Comparison of ENCODE assay signal across 35 mouse cellular contexts in genomic region chr9:40239749-40240148, GRCm38 (mm10). TPM values are rescaled to one million over a fixed set of nuclear protein-coding genes. Genes with fewer than 3 reads are reported as not detected.
"Had no signal": no experiment of that assay in that cellular context is flagged by ENCODE, and none has a peak within 500 bp of the region (broad histone marks: within the 10 kb centered on the region; RNA-seq: fewer than 3 reads in every experiment).

No protein-coding gene starts in this region.

- H3K36me3 ChIP-seq: heart, embryonic 13.5 days; heart, embryonic 15.5 days; hindbrain, embryonic 10.5 days; hindbrain, embryonic 13.5 days; hindbrain, embryonic 15.5 days; kidney, embryonic 15.5 days; limb, embryonic 10.5 days; limb, embryonic 12.5 days; liver, embryonic 13.5 days; liver, embryonic 15.5 days had no signal

- H3K27ac ChIP-seq: gastrocnemius, adult 2 months; heart, adult 2 months; heart, embryonic 13.5 days; heart, embryonic 15.5 days; hindbrain, embryonic 10.5 days; hindbrain, embryonic 13.5 days; hindbrain, embryonic 15.5 days; hindbrain, postnatal 0 days; kidney, embryonic 15.5 days; kidney, postnatal 0 days; left cerebral cortex, adult 2 months; limb, embryonic 10.5 days; limb, embryonic 12.5 days; liver, embryonic 13.5 days; liver, embryonic 15.5 days had no signal

- ATAC-seq: hindbrain, postnatal 0 days; intestine, embryonic 16.5 days; liver, postnatal 0 days had no signal

- H3K4me3 ChIP-seq: gastrocnemius, adult 2 months; heart, adult 2 months; heart, embryonic 13.5 days; heart, embryonic 15.5 days; hindbrain, embryonic 10.5 days; hindbrain, embryonic 13.5 days; hindbrain, embryonic 15.5 days; kidney, embryonic 15.5 days; left cerebral cortex, adult 2 months; limb, embryonic 10.5 days; limb, embryonic 12.5 days; liver, embryonic 13.5 days; liver, embryonic 15.5 days had no signal

- DNase-seq: gastrocnemius, adult 2 months; gastrocnemius, postnatal 10 days; gastrocnemius, postnatal 25 days; heart, adult 2 months; heart, postnatal 14 days; heart, postnatal 4 days; kidney, adult 11 months; kidney, adult 2 months; kidney, postnatal 14 days; liver; liver, embryonic 13.5 days; liver, postnatal 0 days had no signal

- H3K4me1 ChIP-seq: liver, embryonic 13.5 days; liver, embryonic 15.5 days had no signal

- H3K9ac ChIP-seq: heart, embryonic 13.5 days; heart, embryonic 15.5 days; hindbrain, embryonic 13.5 days; hindbrain, embryonic 15.5 days; kidney, embryonic 15.5 days; limb, embryonic 12.5 days; liver, embryonic 13.5 days; liver, embryonic 15.5 days; liver, postnatal 0 days had no signal

- H3K27me3 ChIP-seq: hindbrain, embryonic 15.5 days had no signal

- H3K9me3 ChIP-seq: heart, embryonic 13.5 days; heart, embryonic 15.5 days; hindbrain, embryonic 10.5 days; hindbrain, embryonic 13.5 days; hindbrain, embryonic 15.5 days; kidney, embryonic 15.5 days; limb, embryonic 10.5 days; limb, embryonic 12.5 days; liver, embryonic 13.5 days; liver, embryonic 15.5 days had no signal

- H3K4me2 ChIP-seq: heart, embryonic 11.5 days; heart, embryonic 13.5 days; heart, embryonic 15.5 days; hindbrain, embryonic 13.5 days; hindbrain, embryonic 15.5 days; kidney, embryonic 15.5 days; limb, embryonic 12.5 days; liver, embryonic 11.5 days; liver, embryonic 13.5 days; liver, embryonic 15.5 days had no signal

RNA-seq across cellular contexts. Expression of gene Scn3b, which starts 29.3 kb away (rescaled TPM):
- total RNA-seq: granulocyte monocyte progenitor cell, adult 5-6 weeks had no signal

RNA-seq across cellular contexts. Expression of gene Olfr986, which starts 59.0 kb away (rescaled TPM):
- total RNA-seq: gastrocnemius, adult 2 months; gastrocnemius, postnatal 10 days; gastrocnemius, postnatal 25 days; gastrocnemius, postnatal 4 days; granulocyte monocyte progenitor cell, adult 5-6 weeks; heart, adult 2 months; heart, postnatal 14 days; heart, postnatal 4 days; hindbrain, postnatal 0 days; layer of hippocampus, postnatal 10 days; left cerebral cortex, postnatal 36 days had no signal
- polyA plus RNA-seq: heart, adult 2 months; heart, embryonic 15.5 days; heart, postnatal 0 days; hindbrain, embryonic 10.5 days; hindbrain, embryonic 13.5 days; hindbrain, embryonic 15.5 days; hindbrain, postnatal 0 days; intestine, embryonic 14.5 days; intestine, embryonic 16.5 days; kidney, adult 2 months; kidney, embryonic 15.5 days; kidney, postnatal 0 days; large intestine, adult 2 months; limb, embryonic 10.5 days; limb, embryonic 12.5 days; limb, embryonic 14.5 days; liver, embryonic 11.5 days; liver, embryonic 13.5 days; liver, embryonic 15.5 days; liver, postnatal 0 days had no signal
